Mouse (Mus musculus) liver, postnatal 0 days (tissue): ENCODE data around the gene Ptgds. TPM values are rescaled to one million over a fixed set of nuclear protein-coding genes. Genes with fewer than 3 reads are reported as not detected.

Experiments used
- ATAC-seq: fragments of 200-750 bp; cut with Nextera tagmentation; 2 replicates; pipeline ENCODE4 v1.8.0; 2017; ENCODE audit warnings: mild to moderate bottlenecking, moderate library complexity
- DNase-seq: peaks from one replicate; pipeline ENCODE4 v3.0.0-alpha.2; 2016
- H3K27ac ChIP-seq: fragments of 300-500 bp; sonication (generic); 2 replicates; pipeline ENCODE4 v1.5.1; 2014; ENCODE audit warnings: antibody characterized with exemption, moderate library complexity, mild to moderate bottlenecking, low read depth
- H3K27me3 ChIP-seq: fragments of 300-500 bp; sonication (generic); 2 replicates; pipeline ENCODE4 v1.6.1; 2014; ENCODE audit warnings: low read length, control low read depth, mixed read lengths; ENCODE audit not compliant: insufficient read depth
- H3K36me3 ChIP-seq: fragments of 300-500 bp; sonication (generic); replicated peaks from 2 replicates; pipeline ENCODE4 v1.6.1; 2014; ENCODE audit warnings: mild to moderate bottlenecking, control low read depth, low read length, moderate library complexity, mixed read lengths; ENCODE audit not compliant: insufficient read depth
- H3K4me1 ChIP-seq: fragments of 300-500 bp; sonication (generic); 2 replicates; pipeline ENCODE4 v1.6.1; 2014; ENCODE audit warnings: antibody characterized with exemption, mild to moderate bottlenecking, control low read depth; ENCODE audit not compliant: insufficient read depth
- H3K4me2 ChIP-seq: fragments of 300-500 bp; sonication (generic); 2 replicates; pipeline ENCODE4 v1.6.1; 2014; ENCODE audit warnings: low read depth, mild to moderate bottlenecking, low read length, moderate library complexity, mixed read lengths
- H3K4me3 ChIP-seq: fragments of 300-500 bp; sonication (generic); 2 replicates; pipeline ENCODE4 v1.5.1; 2014; ENCODE audit warnings: low read depth, low read length
- H3K9ac ChIP-seq: fragments of 300-500 bp; sonication (generic); replicated peaks from 2 replicates; pipeline ENCODE4 v1.6.1; 2014; ENCODE audit warnings: mild to moderate bottlenecking, moderate library complexity
- H3K9me3 ChIP-seq: fragments of 300-500 bp; sonication (generic); 2 replicates; pipeline ENCODE4 v1.6.1; 2016; ENCODE audit warnings: mild to moderate bottlenecking, control low read depth, low read length, mixed read lengths
- CTCF ChIP-seq: sonication (generic); IDR thresholded peaks from 2 replicates; pipeline ENCODE4 v1.5.1; 2016; ENCODE audit warnings: antibody characterized with exemption, low read depth
- EP300 ChIP-seq: IDR thresholded peaks from 2 replicates; pipeline ENCODE4 v1.6.1; 2016; ENCODE audit warnings: antibody characterized with exemption, low read depth, mild to moderate bottlenecking
- WGBS: fragments of 180-500 bp; shearing (Covaris S2); extraction: QIAGEN DNeasy Blood & Tissue Kit; methylation state at CpG from one replicate; pipeline ENCODE4 v1.1.7; 2014; ENCODE audit not compliant: insufficient replicate concordance; 5-methylcytosine and 5-hydroxymethylcytosine counted together
- polyA plus RNA-seq: library from polyadenylated mRNA; unstranded; fragments of >200 nt; fragmentation: Nextera tagmentation; extraction: Ambion mirVana; gene quantifications from 2 replicates; pipeline ENCODE4 v1.2.1, GENCODE M21; 2015

Gene Ptgds
- polyA plus RNA-seq, 1 experiment from 2014 or later, result 1.0 TPM

- Histone ChIP-seq H3K9ac (no peak overlapping the region), H3K9me3 (no peaks in the 10 kb centered on the region), H3K4me3 (no peak overlapping the region), H3K4me1 (peaks cover 1% of the 10 kb centered on the region; the same call in 1 of the 2 replicates), H3K27ac (no peak overlapping the region), H3K36me3 (no peaks in the 10 kb centered on the region), H3K27me3 (no peaks in the 10 kb centered on the region), H3K4me2 (no peak overlapping the region)
- WGBS, result 87% methylated on average over 8 of the region's 8 CpGs
- no peak for ATAC-seq
- TF ChIP-seq CTCF, result no peak
- no peak for TF ChIP-seq EP300
- DNase-seq, result no peak
Observed at GRCm38 (mm10) chr2:25434292-25434691, 35.6 kb downstream of the Ptgds start.

- TF ChIP-seq EP300 (no peak), CTCF (no peak)
- Histone ChIP-seq H3K9me3 (no peaks in the 10 kb centered on the region), H3K4me3 (no peak overlapping the region), H3K36me3 (no peaks in the 10 kb centered on the region), H3K27ac (no peak overlapping the region), H3K27me3 (no peaks in the 10 kb centered on the region), H3K4me2 (no peak overlapping the region), H3K4me1 (peaks cover 8% of the 10 kb centered on the region; the same call in 1 of the 2 replicates), H3K9ac (no peak overlapping the region)
- no peak for DNase-seq
- WGBS, result 82% methylated on average over 17 of the region's 17 CpGs
- ATAC-seq, result no peak
Observed at GRCm38 (mm10) chr2:25433101-25433500, 36.7 kb downstream of the Ptgds start.

GRCm38 (mm10) chr2:25432326-25433098 is 37.3 kb downstream of the Ptgds start:
- TF ChIP-seq CTCF, result no peak
- Histone ChIP-seq H3K9me3 (no peaks in the 10 kb centered on the region), H3K4me1 (peaks cover 9% of the 10 kb centered on the region; the same call in 1 of the 2 replicates), H3K27me3 (no peaks in the 10 kb centered on the region), H3K4me3 (no peak overlapping the region), H3K36me3 (no peaks in the 10 kb centered on the region), H3K27ac (no peak overlapping the region), H3K9ac (no peak overlapping the region), H3K4me2 (no peak overlapping the region)
- ATAC-seq (no peak), DNase-seq (no peak)
- 69% methylated on average over 11 of the region's 11 CpGs for WGBS

GRCm38 (mm10) chr2:25431308-25431855 is 38.5 kb downstream of the Ptgds start:
- peaks cover 9% of the 10 kb centered on the region; the same call in 1 of the 2 replicates for H3K4me1 ChIP-seq
- no peak overlapping the region for H3K27ac ChIP-seq
- no peaks in the 10 kb centered on the region for H3K9me3 ChIP-seq
- ATAC-seq (no peak), DNase-seq (no peak)
- no peak for TF ChIP-seq CTCF
- no peak for TF ChIP-seq EP300
- 68% methylated on average over 6 of the region's 6 CpGs for WGBS
- 0 out of 2 replicates have a peak, but pooled peaks cover 2% of the 10 kb centered on the region for H3K27me3 ChIP-seq
- H3K9ac ChIP-seq, result no peak overlapping the region
- no peak overlapping the region for H3K4me2 ChIP-seq
- no peaks in the 10 kb centered on the region for H3K36me3 ChIP-seq
- no peak overlapping the region for H3K4me3 ChIP-seq

GRCm38 (mm10) chr2:25430395-25431233 is 39.2 kb downstream of the Ptgds start:
- 83% methylated on average over 17 of the region's 17 CpGs for WGBS
- Histone ChIP-seq H3K4me2 (no peak overlapping the region), H3K4me1 (peaks cover 9% of the 10 kb centered on the region; the same call in 1 of the 2 replicates), H3K4me3 (no peak overlapping the region), H3K27ac (no peak overlapping the region), H3K9ac (no peak overlapping the region), H3K36me3 (no peaks in the 10 kb centered on the region), H3K9me3 (no peaks in the 10 kb centered on the region), H3K27me3 (peaks cover 3% of the 10 kb centered on the region; the same call in 1 of the 2 replicates)
- ATAC-seq (no peak), DNase-seq (no peak)
- TF ChIP-seq CTCF, result no peak
- TF ChIP-seq EP300, result no peak
